Mouse (Mus musculus) embryo, embryonic 10 days (tissue): Measurements from ENCODE around the gene Tes.

Experiments used
- DNase-seq: peaks from one replicate; pipeline ENCODE4 v3.0.0-alpha.2; 2015; ENCODE audit warnings: low spot score

The Tes gene

GRCm38 (mm10) chr6:17079304-17079703 is 14.4 kb downstream of the Tes start:
- DNase-seq: no peak

DNA sequence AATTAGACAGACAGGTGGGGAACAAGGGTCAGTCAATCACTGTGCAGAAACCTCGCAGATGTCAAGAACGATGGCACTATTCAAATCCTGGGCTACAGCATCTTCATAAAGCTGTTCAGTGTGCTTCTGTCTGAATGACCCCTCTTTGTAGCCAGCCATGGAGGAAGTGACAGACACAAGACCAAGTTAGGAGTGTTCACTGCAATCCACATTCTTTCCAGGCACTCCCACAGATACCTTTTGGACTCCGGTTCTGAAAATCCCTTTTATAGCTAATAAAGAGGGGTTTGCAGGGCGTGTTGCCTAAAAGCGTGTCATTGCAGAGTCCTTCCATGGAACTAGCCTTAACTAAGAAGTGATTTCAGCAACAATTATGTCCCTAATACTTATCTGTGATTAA is 14.9 kb downstream of the Tes start:
- no peak for DNase-seq

DNA sequence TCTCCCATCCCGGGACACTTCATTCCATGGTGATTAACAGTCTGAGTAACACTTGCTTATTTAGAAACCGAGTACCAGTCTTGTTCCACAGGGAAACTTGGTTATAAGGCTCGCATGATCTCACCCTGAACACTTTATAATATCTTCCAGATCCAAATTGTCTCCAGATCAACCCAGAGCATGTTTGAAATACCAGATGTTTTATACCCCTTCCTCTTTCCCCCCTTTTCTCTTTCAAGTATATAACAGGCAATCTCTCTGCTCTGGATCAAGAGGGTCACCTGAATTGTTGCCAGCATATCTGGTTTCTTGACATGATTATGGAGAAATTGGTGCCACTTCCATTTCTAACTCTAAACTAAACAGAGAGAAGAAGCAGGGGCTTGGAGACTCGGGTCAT is 17.3 kb downstream of the Tes start:
- no peak for DNase-seq

- DNase-seq: no peak
Observed at GRCm38 (mm10) chr6:17082800-17083199, 17.9 kb downstream of the Tes start.

DNA sequence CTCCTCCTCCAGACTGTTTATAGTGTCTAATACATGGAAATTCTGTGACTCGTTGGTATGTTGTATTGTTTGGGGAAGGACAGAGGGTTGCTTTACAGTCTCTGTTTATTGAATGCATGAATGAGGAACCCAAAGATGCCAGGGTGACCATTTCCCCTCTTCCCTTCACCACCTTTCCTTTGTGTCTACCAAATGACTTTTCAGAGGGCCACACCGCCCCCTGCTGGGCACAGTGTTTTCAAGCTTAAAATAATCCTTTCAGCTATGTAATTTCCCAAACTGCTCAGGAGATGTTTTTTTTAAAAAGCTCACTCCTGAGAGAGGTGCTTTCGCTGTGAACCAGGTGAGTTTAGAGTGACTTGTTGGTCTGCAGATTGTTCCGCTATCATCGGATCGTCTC is 22.5 kb downstream of the Tes start:
- DNase-seq: peak; percentile 84

GRCm38 (mm10) chr6:17097301-17097700 is 32.4 kb downstream of the Tes start:
- DNase-seq: no peak

DNA sequence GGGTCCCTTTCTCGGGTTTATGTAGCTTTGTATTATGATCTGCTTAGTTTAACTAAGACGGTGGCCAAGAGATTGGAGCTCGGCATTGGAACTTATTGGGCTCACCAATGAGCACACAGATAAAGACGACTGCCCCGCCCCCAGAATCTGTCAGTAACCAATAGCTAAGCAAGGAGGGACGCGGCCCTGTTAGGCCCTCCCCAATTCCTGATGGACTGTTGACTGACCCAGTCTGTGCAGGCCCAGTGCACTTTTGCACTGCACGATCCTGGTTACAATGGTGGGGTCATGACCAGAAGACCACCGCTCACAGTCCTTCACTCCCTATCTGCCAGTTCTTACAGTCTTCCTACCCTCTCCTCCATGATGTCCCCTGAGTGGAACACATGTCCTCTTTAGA is 33.6 kb downstream of the Tes start:
- no peak for DNase-seq

DNA sequence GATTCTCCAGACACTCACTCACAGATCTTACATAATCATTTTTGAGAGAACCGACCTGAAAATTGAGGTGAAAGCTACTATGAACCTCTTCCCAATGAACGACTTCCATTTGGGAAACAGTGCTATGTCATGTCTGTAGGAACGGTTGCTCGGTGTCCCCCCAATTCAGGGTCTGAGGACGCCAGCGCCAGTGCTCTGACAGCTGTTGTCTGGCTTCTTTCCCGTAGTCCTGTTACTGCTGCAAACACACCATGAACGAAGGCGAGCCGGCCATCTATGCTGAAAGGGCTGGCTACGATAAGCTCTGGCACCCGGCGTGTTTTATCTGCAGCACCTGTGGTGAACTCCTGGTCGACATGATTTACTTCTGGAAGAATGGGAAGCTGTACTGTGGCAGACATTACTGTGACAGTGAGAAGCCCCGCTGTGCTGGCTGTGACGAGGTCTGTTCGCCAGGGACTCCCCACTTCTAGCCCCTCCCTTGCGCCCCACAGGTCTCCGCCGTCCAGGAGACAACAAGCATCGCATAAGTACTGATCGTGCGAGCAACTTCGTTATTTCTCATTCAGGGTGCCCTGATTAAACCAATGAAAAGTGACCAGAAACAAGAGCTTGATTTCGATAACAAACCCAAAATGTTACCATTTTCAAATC is 34.7 kb downstream of the Tes start:
- no peak for DNase-seq

GRCm38 (mm10) chr6:17105714-17106113 is 40.8 kb downstream of the Tes start:
- DNase-seq: peak; percentile 57

- no peak for DNase-seq
Observed at GRCm38 (mm10) chr6:17106493-17106892, 41.5 kb downstream of the Tes start.

GRCm38 (mm10) chr6:17109204-17109603 is 44.3 kb downstream of the Tes start:
- no peak for DNase-seq

- DNase-seq: peak; percentile 41
Observed at GRCm38 (mm10) chr6:17110564-17111100, 45.7 kb downstream of the Tes start.

DNA sequence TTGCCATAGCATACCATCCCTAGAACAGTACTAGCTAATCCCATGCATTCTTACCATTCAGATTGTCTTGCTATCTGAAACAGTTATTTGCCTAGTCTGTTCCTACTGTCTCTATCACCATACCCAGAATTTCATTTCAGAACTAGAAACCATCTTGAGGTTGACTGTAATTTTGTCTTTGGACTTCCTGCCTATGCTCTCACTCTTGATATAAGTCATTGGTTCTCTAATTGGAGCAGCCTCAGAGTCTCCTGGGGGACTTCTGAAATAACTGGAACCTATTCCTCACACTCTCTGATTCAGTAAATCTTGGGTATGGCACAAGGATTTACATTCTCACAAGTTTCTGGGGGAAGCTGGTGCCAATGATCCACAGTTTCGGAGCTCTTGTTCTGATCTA is 47.1 kb downstream of the Tes start:
- DNase-seq: no peak

DNA sequence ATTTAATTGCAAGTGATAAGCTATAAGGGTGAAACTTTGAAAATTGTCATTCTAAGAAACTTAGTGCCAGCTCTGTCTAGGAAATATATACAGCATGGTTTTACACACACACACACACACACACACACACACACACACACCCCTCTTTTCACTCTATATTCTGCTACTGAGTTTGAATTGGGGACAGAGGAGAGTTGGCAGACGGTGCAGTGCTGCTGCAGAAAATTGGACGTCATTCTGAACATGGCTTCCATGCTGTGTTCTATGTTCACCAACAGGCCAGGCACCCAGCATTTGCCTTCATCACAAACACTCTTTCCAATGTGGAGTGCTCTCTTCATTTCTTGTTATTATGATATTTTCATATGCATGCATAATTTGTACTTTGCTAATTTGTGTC is 48.0 kb downstream of the Tes start:
- DNase-seq: no peak

DNA sequence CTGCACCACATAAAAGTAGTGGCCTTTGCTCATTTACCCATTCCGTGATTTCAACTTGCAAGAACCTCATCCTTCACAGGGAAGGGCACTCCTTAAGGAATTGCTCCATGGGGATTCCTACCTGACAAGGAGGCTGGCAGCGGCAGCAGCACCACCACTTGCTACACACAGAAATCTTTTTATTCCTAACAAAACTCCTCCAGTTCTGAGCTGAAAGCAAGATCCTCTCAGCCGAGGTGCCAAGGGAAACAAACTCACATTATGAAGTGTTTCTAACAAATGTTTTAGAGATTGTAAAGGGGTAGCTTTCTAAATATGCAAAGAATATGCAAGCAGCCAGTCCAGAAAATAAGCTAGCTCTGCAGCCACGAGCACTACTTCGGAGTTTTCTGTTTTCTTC is 49.6 kb downstream of the Tes start:
- DNase-seq: no peak

DNA sequence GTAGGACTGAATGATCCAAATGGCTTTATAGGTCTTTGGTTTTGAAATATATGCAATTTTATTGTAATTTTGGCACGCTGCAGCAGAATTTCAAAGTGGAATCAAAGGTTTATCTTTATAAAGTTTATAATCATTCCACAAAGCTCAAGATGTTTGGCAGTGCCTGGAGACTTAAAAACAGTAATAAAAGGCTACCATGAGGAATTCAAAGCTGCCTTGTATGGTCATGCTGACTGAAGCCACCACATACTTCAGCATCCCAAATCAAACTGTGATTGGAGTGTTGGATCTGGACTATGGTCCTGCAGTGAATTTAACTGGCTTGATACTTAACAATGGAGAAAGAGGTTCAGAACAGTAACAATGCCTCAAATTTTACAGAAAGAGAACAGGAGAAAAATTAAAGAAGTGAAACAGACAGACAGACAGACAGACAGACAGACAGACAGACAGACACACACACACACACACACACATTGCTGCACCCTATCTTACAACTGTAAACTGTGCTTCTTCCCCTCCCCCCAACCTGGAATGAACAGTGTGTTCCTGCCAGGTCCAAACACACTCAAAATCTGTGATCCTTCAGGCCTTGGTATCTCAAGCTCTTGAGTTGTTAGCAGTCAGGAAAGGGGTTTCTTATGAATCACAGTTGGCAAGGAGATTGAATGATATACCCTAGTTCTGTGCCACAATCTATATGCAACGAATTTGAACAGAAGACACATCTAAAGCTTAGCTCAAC is 50.3 kb downstream of the Tes start:
- no peak for DNase-seq

DNA sequence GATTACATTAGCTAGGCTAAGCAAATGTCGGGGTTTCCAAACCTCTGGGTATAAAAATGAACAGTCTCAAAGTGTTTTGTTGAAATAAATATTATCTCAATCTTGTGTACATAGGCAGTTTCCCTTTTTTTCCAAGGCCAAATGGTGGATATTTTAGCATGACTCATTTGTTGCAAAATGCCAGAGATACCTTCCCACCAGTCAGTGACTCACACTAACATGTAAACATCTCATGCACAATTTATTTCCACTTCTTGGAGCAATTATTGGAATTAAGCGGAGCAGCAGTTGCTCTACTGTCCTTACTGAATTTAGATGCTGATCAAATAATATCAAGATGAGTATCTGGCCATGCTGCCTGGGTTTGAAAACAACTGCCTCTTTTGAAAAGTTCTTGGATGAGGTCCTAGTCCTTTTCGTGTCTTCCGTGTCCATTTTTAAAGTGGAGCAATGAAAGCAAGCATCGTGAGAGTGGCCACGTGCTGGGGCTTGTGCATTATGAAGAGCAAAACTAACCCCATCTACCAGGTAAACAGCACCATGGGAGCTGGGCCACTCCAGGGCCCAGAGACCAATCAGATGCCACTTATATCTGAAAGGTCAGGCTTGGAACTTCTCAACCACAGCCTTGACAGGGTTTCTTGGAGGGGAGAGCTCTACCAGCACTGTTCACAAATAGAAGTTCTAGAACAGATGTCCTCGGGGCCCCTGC is 54.7 kb downstream of the Tes start:
- no peak for DNase-seq

GRCm38 (mm10) chr6:17140021-17140420 is 75.1 kb downstream of the Tes start:
- DNase-seq: no peak

GRCm38 (mm10) chr6:17142577-17143359 is 77.8 kb downstream of the Tes start:
- peak; percentile 11 for DNase-seq

DNA sequence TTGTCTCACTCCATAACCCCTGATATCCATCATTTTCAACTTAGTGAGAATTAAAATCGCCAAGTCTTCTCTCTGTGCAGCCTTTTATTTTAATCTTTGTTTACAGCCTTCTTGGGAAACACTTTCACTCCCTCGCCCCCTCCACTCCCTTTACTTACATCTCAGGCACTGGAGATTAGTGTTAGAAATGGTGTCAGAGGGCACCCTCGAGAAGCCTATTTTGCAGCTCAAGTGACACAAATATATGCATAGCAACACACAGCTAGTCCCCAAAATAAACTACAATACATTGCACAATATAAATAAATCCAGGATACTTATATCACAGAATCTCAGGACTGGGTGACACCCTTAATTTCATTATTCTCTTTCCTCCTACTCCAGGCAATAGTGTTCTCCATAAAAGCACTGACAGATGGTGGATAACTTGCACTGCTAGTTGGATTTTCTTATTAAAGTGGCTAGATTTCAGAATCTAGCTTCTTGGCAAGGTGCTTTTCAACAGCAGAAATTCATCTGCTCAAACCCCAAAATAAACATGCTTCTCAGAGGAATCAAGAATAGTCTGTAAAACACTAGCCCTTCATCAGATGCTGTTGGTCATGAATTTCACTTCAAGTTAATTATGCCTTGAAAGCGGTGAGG is 86.2 kb downstream of the Tes start:
- no peak for DNase-seq

DNA sequence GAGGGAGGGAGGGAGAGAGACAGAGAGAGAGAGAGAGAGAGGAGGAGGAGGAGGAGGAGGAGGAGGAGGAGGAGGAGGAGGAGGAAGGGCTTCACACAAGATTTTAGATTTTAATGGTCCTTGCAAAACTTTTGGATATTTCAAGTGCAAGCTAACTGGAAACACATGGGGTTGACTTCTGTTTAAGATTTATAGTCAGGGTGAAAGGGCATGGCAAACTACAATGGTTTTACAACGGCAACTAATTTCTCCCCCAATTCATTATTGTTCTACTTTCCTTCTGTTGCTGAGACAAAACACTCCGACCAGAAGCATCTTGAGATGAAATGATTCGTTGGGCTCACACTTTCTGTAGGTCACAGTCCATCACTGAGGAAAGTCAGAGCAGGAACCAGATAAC is 87.6 kb downstream of the Tes start:
- DNase-seq: no peak
